Mouse (Mus musculus) adrenal gland, postnatal 10 days (tissue): ENCODE data around the gene Rad17. TPM values are rescaled to one million over a fixed set of nuclear protein-coding genes. Genes with fewer than 3 reads are reported as not detected.

Experiments used
- DNase-seq: peaks from one replicate; pipeline ENCODE4 v3.0.0; 2021; ENCODE audit warnings: mixed read lengths
- total RNA-seq, 2 experiments: library from RNA; stranded (reverse); gene quantifications; 2 replicates each; pipeline ENCODE4 v1.2.3; 2021

Rad17 gene
- total RNA-seq, 2 experiments from 2014 or later: 20.4 to 21.4 TPM

GRCm38 (mm10) chr13:100616181-100617087, 34.4 kb downstream of the Rad17 start, which contains the start of gene Marveld2:
Gene Marveld2, minus strand, starts transcription at chr13:100616971.
- DNase-seq: peak; percentile 51

- DNase-seq: no peak
These were observed 37.9 kb downstream of the Rad17 start for GRCm38 (mm10) chr13:100612903-100613302.

- no peak for DNase-seq
These were observed 38.6 kb downstream of the Rad17 start for GRCm38 (mm10) chr13:100612251-100612650.

GRCm38 (mm10) chr13:100611266-100611665, 39.6 kb downstream of the Rad17 start:
- no peak for DNase-seq

GRCm38 (mm10) chr13:100607756-100608155, 43.1 kb downstream of the Rad17 start:
- no peak for DNase-seq

- no peak for DNase-seq
These were observed 45.0 kb downstream of the Rad17 start for GRCm38 (mm10) chr13:100605845-100606244.

GRCm38 (mm10) chr13:100603738-100604095, 47.1 kb downstream of the Rad17 start:
- DNase-seq: no peak

- DNase-seq: no peak
These were observed 47.7 kb downstream of the Rad17 start for GRCm38 (mm10) chr13:100603031-100603737.

- no peak for DNase-seq
These were observed 48.5 kb downstream of the Rad17 start for GRCm38 (mm10) chr13:100602239-100602902.

GRCm38 (mm10) chr13:100601034-100601433, 49.8 kb downstream of the Rad17 start:
- no peak for DNase-seq

GRCm38 (mm10) chr13:100600317-100600716, 50.5 kb downstream of the Rad17 start:
- DNase-seq: no peak

- no peak for DNase-seq
These were observed 53.6 kb downstream of the Rad17 start for GRCm38 (mm10) chr13:100597284-100597683.

GRCm38 (mm10) chr13:100595552-100595885, 55.3 kb downstream of the Rad17 start:
- no peak for DNase-seq

GRCm38 (mm10) chr13:100594838-100595551, 55.9 kb downstream of the Rad17 start:
- no peak for DNase-seq

- peak; percentile 42 for DNase-seq
These were observed 56.6 kb downstream of the Rad17 start for GRCm38 (mm10) chr13:100594041-100594792.

GRCm38 (mm10) chr13:100588646-100589045, 62.2 kb downstream of the Rad17 start:
- no peak for DNase-seq

GRCm38 (mm10) chr13:100582144-100582543, 68.7 kb downstream of the Rad17 start:
- DNase-seq: no peak

- DNase-seq: no peak
These were observed 69.2 kb downstream of the Rad17 start for GRCm38 (mm10) chr13:100581701-100582100.

- DNase-seq: no peak
These were observed 70.9 kb downstream of the Rad17 start for GRCm38 (mm10) chr13:100579951-100580350.

GRCm38 (mm10) chr13:100579220-100579619, 71.6 kb downstream of the Rad17 start:
- DNase-seq: no peak

GRCm38 (mm10) chr13:100575950-100576349, 74.9 kb downstream of the Rad17 start:
- no peak for DNase-seq
